Mouse (Mus musculus) heart, embryonic 14.5 days (tissue): Measurements from ENCODE around the gene Avil. TPM values are rescaled to one million over a fixed set of nuclear protein-coding genes. Genes with fewer than 3 reads are reported as not detected.
A peak's percentile ranks its signal among the peaks of the same experiment; 100 is the strongest.

Experiments
- ATAC-seq: fragments of 200-750 bp; cut with Nextera tagmentation; 2 replicates; pipeline ENCODE4 v1.8.0; 2017; ENCODE audit warnings: low read depth, moderate TSS enrichment; ENCODE audit not compliant: insufficient number of reproducible peaks, insufficient read depth, low FRiP score
- H3K27ac ChIP-seq, 2 experiments: fragments of 200-500 bp in 1 of 2; fragments of 300-500 bp in 1 of 2; sonication (generic) in 1 of 2; replicated peaks in 1 of 2; 2 replicates each; pipeline ENCODE4 v1.5.1; 2012 to 2014; ENCODE audit warnings: low read depth in 2 of 2, low read length in 2 of 2, control low read depth in 1 of 2, mild to moderate bottlenecking in 1 of 2, mixed read lengths in 1 of 2; ENCODE audit not compliant: control insufficient read depth in 1 of 2, insufficient read depth in 1 of 2
- H3K27me3 ChIP-seq: fragments of 300-500 bp; sonication (generic); 2 replicates; pipeline ENCODE4 v1.6.1; 2014; ENCODE audit warnings: mild to moderate bottlenecking, low read length, control low read depth; ENCODE audit not compliant: control insufficient read depth, insufficient read depth
- H3K36me3 ChIP-seq: fragments of 300-500 bp; sonication (generic); 2 replicates; pipeline ENCODE4 v1.6.1; 2014; ENCODE audit warnings: mild to moderate bottlenecking, control low read depth, low read length, mixed read lengths; ENCODE audit not compliant: control insufficient read depth, insufficient read depth
- H3K4me1 ChIP-seq, 2 experiments: fragments of 200-500 bp in 1 of 2; fragments of 300-500 bp in 1 of 2; sonication (generic) in 1 of 2; 2 replicates each; pipeline ENCODE4 v1.6.1; 2012 to 2014; ENCODE audit warnings: low read length in 2 of 2, control low read depth in 1 of 2, mixed read lengths in 1 of 2; ENCODE audit not compliant: control insufficient read depth in 2 of 2, insufficient read depth in 2 of 2
- H3K4me2 ChIP-seq: fragments of 300-500 bp; sonication (generic); 2 replicates; pipeline ENCODE4 v1.6.1; 2014; ENCODE audit warnings: mild to moderate bottlenecking, low read length
- H3K4me3 ChIP-seq, 2 experiments: fragments of 200-500 bp in 1 of 2; fragments of 300-500 bp in 1 of 2; sonication (generic) in 1 of 2; 2 replicates each; pipeline ENCODE4 v1.5.1; 2012 to 2014; ENCODE audit warnings: low read length in 2 of 2, mild to moderate bottlenecking in 2 of 2, control low read depth in 1 of 2, low read depth in 1 of 2, moderate library complexity in 1 of 2; ENCODE audit not compliant: control insufficient read depth in 1 of 2, insufficient read depth in 1 of 2
- H3K9ac ChIP-seq: fragments of 300-500 bp; sonication (generic); 2 replicates; pipeline ENCODE4 v1.6.1; 2014; ENCODE audit warnings: mild to moderate bottlenecking, low read length
- H3K9me3 ChIP-seq: fragments of 300-500 bp; sonication (generic); 2 replicates; pipeline ENCODE4 v1.6.1; 2016; ENCODE audit warnings: low read length, control low read depth; ENCODE audit not compliant: control insufficient read depth
- WGBS: fragments of 180-500 bp; shearing (Covaris S2); extraction: QIAGEN DNeasy Blood & Tissue Kit; methylation state at CpG from one replicate; pipeline ENCODE4 v1.1.7; 2014; 5-methylcytosine and 5-hydroxymethylcytosine counted together
- polyA plus RNA-seq: library from polyadenylated mRNA; unstranded; fragments of >200 nt; fragmentation: Nextera tagmentation; extraction: Ambion mirVana; gene quantifications from 2 replicates; pipeline ENCODE4 v1.2.1, GENCODE M21; 2014

The Avil gene
- polyA plus RNA-seq, 1 experiment from 2014 or later = 0.39 TPM

- no peak overlapping the region for H3K9ac ChIP-seq
- no peak for ATAC-seq
- H3K4me2 ChIP-seq = no peak overlapping the region
- no peak overlapping the region for H3K4me3 ChIP-seq
- no peak overlapping the region for H3K27ac ChIP-seq
- H3K9me3 ChIP-seq = no peaks in the 10 kb centered on the region
- 74% methylated on average over 8 of the region's 8 CpGs for WGBS
- H3K36me3 ChIP-seq = peaks cover 12% of the 10 kb centered on the region
- H3K27me3 ChIP-seq = no peaks in the 10 kb centered on the region
- peaks cover 0 to 6% of the 10 kb centered on the region in 2 experiments; a peak in 2 of 4 replicates for H3K4me1 ChIP-seq
These were observed 32.8 kb downstream of the Avil start for GRCm38 (mm10) chr10:127033301-127033741.

DNA sequence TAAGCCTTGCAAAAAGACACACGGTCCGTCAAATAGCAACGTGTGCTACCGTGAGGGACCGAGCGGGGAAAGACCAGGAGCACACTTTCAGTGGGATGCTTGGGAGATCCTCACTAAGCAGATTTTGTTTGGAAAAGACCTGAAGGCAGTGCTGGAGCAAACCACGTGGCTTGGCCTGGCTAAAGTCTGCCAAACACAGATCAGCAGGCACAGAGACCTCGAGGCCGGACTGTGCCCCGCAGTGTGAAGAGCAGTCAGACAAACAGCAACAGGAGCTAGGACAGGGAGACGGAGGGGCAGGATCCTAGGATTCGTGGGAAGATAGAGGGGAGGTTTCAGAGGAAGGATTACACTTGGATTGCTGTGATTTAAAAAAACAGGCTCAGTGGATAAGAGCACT, 35.8 kb downstream of the Avil start:
- Histone ChIP-seq H3K4me1 (no peaks in the 10 kb centered on the region), H3K27ac (no peak overlapping the region), H3K4me3 (no peak overlapping the region), H3K4me2 (no peak overlapping the region), H3K27me3 (peaks cover 8% of the 10 kb centered on the region), H3K9me3 (no peaks in the 10 kb centered on the region), H3K9ac (no peak overlapping the region), H3K36me3 (no peaks in the 10 kb centered on the region)
- 80% methylated on average over 12 of the region's 12 CpGs for WGBS
- ATAC-seq = no peak

DNA sequence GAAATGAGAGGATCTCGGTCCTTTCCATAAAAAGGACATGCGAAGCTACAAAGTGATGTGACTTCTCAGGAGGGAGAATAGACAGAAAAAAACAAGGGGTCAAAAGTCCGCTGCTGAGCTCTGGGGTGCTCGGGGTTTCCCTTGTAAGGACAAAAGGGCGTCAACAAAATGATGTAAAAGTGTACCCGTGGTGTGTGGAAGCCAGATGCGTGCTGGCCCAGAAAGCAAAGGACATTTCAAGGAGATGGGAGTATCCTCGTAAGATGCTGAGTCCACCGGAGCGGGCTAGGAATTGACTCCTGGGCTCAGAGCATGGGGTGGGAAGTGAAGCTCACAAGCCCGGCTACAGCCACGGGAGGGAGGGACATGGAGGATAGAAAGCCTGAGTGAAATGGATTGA, 37.1 kb downstream of the Avil start:
- no peaks in the 10 kb centered on the region for H3K9me3 ChIP-seq
- H3K4me2 ChIP-seq = no peak overlapping the region
- H3K27ac ChIP-seq = no peak overlapping the region
- WGBS = 76% methylated on average over 12 of the region's 12 CpGs
- ATAC-seq = no peak
- H3K4me1 ChIP-seq = peaks cover 0 to 4% of the 10 kb centered on the region in 2 experiments; a peak in 3 of 4 replicates
- H3K4me3 ChIP-seq = no peak overlapping the region
- H3K36me3 ChIP-seq = no peaks in the 10 kb centered on the region
- no peak overlapping the region for H3K9ac ChIP-seq
- peaks cover 8% of the 10 kb centered on the region for H3K27me3 ChIP-seq

GRCm38 (mm10) chr10:127040569-127041214, 40.2 kb downstream of the Avil start:
- no peak overlapping the region for H3K27ac ChIP-seq

DNA sequence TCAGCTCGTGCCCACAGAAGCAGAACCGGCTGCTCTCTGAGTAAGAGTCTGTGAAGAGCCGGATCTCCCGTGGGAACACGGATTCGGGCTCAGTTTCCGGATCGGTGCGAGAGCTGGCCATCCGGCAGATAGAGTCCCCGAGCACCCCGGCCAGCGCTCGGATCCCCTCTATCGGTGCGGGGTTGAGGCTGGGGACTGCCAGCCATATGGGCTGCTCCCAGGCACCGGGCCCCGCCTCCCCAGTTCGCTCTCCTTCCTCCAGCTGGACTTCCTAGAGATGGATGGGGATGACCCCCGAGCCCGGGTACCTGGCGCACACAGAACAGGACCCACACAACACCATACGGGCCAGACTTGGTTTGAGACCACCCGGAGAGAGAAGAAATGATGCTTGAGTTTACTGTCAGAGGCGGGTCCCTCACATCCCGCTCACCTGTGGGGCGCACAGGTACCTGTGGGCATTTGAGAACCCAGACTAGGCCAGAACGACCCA, 40.8 kb downstream of the Avil start, which contains the start of the genes Mettl1 and Eef1akmt3:
TSS of gene Mettl1 (plus strand) at position 141 of the 493 bp plus-strand sequence.
TSS of gene Eef1akmt3 (minus strand) at position 240 of the 493 bp plus-strand sequence.
- ATAC-seq = peak; percentile 26; the same call in 1 of the 2 replicates
- Histone ChIP-seq H3K4me2 (peak within 1 kb of the TSS; percentile 96), H3K9ac (peak within 1 kb of the TSS; percentile 77), H3K27me3 (peaks cover 8% of the 10 kb centered on the region), H3K9me3 (no peaks in the 10 kb centered on the region), H3K4me1 (peaks cover 0 to 6% of the 10 kb centered on the region in 2 experiments; a peak in 3 of 4 replicates), H3K4me3 (peak within 1 kb of the TSS; percentile 62 to 75), H3K36me3 (peaks cover 22% of the 10 kb centered on the region), H3K27ac (peak within 1 kb of the TSS; percentile 20 to 50; a peak in 3 of 4 replicates)
- WGBS = 0% methylated on average over 28 of the region's 28 CpGs

More at GRCm38 (mm10) chr10:127040569-127041214, 40.2 kb downstream of the Avil start:
- 2% methylated on average over 20 of the region's 20 CpGs for WGBS
- H3K4me2 ChIP-seq = peak overlapping the region; percentile 96
- H3K4me1 ChIP-seq = peaks cover 0 to 6% of the 10 kb centered on the region in 2 experiments; a peak in 3 of 4 replicates
- H3K4me3 ChIP-seq = peak overlapping the region; percentile 62 to 75
- peaks cover 18% of the 10 kb centered on the region for H3K36me3 ChIP-seq
- no peak for ATAC-seq
- H3K9ac ChIP-seq = peak overlapping the region; percentile 77
- no peaks in the 10 kb centered on the region for H3K9me3 ChIP-seq
- H3K27me3 ChIP-seq = peaks cover 8% of the 10 kb centered on the region

- peak; percentile 79 for ATAC-seq
These were observed 41.3 kb downstream of the Avil start for GRCm38 (mm10) chr10:127041774-127042338.

DNA sequence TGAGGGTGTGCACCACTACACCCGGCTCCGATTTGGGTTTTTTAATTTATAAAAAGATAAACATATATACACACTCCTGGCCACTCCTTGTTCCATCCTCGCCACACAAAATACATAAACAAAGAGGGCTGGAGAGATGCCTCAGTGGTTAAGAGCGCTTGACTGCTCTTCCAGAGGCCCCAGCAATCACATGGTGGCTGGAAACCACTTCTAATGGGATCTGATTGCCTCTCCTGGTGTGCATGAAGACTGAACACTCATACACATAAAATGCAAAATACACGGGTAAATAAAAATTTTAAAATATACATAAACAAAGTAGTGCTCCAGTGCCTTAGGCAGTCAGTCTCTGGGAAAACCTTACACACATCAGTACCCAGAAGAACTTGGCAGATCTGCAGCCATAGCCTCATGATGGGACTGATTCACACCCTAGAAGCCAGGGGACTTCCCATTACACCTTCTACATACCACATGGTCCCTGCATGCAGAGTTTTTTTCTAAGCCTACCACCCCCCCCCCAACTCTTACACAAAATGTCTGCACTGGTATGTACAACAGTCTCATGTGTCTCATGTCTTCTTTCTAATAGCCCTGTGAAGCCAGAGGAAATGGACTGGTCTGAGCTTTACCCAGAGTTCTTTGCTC, 42.1 kb downstream of the Avil start:
- Histone ChIP-seq H3K4me3 (peak overlapping the region; percentile 62 to 75), H3K4me2 (peak overlapping the region; percentile 96), H3K9me3 (no peaks in the 10 kb centered on the region), H3K9ac (peak overlapping the region; percentile 77), H3K27ac (peak overlapping the region in 1 of 2 experiments; percentile 50; a peak in 2 of 4 replicates), H3K36me3 (peaks cover 22% of the 10 kb centered on the region), H3K27me3 (peaks cover 11% of the 10 kb centered on the region), H3K4me1 (peaks cover 0 to 6% of the 10 kb centered on the region in 2 experiments; a peak in 3 of 4 replicates)
- WGBS = 20% methylated on average over 5 of the region's 5 CpGs
- no peak for ATAC-seq

More at GRCm38 (mm10) chr10:127041774-127042338, 41.3 kb downstream of the Avil start:
- H3K27me3 ChIP-seq = peaks cover 8% of the 10 kb centered on the region
- under 1% methylated on average over 44 of the region's 44 CpGs for WGBS
- H3K27ac ChIP-seq = peak overlapping the region; percentile 20 to 50; a peak in 3 of 4 replicates
- peak overlapping the region; percentile 77 for H3K9ac ChIP-seq
- peak overlapping the region; percentile 96 for H3K4me2 ChIP-seq
- no peaks in the 10 kb centered on the region for H3K9me3 ChIP-seq
- H3K4me1 ChIP-seq = peaks cover 0 to 6% of the 10 kb centered on the region in 2 experiments; a peak in 3 of 4 replicates
- H3K4me3 ChIP-seq = peak overlapping the region; percentile 62 to 75
- H3K36me3 ChIP-seq = peaks cover 22% of the 10 kb centered on the region
